Mouse (Mus musculus): ENCODE measurements around the gene Gm7257. TPM values are rescaled to one million over a fixed set of nuclear protein-coding genes. Genes with fewer than 3 reads are reported as not detected.

Gm7257 gene
- not detected for total RNA-seq (2021)
- long read RNA-seq, experiment 1, result 0 reads
- long read RNA-seq, experiment 2, result 0 reads

DNA sequence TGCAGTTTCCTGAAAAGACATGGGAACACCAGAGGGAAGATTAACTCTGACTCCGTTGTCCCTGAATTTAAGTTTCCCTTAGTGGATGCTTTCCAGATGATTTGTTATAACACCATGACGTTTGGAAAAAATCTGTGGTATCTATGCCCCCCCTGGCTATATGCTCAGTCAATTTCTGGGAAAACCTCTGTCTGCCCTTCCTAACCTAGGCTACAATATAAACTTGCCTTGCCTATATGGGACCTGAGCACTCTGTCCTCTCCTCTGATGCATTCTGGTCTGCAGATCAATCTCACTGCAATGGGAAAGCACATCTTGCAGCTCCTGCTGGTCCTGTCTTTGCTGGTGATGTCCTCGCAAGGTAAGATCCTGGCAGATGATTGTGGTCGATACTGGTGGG, at the start of gene Gm7257:
TSS of gene Gm7257 (plus strand) at position 301 of the 400 bp plus-strand sequence.
- no peak for DNase-seq (ENCODE audit: low spot score in 2 of 2)

DNA sequence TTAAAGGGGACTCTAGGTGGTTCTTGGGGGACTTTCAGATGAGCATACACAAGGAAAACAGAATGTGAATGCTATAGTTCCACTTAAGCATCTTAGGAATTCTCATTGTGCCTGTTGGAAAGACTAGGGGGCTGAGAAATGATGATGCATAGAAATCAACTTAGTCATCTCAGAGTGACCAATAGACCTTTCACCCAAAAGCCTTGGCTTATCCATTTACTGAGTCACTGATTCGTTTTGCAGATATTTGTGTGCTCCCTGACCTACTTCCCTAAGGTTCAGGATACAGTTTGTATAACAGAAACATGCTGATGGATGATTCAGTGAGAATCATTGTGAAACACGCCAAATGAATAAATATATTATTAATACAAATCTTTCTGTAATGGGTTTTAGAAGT, 28.7 kb upstream of the Gm7257 start:
- DNase-seq (ENCODE audit: low spot score in 2 of 2), result no peak

DNA sequence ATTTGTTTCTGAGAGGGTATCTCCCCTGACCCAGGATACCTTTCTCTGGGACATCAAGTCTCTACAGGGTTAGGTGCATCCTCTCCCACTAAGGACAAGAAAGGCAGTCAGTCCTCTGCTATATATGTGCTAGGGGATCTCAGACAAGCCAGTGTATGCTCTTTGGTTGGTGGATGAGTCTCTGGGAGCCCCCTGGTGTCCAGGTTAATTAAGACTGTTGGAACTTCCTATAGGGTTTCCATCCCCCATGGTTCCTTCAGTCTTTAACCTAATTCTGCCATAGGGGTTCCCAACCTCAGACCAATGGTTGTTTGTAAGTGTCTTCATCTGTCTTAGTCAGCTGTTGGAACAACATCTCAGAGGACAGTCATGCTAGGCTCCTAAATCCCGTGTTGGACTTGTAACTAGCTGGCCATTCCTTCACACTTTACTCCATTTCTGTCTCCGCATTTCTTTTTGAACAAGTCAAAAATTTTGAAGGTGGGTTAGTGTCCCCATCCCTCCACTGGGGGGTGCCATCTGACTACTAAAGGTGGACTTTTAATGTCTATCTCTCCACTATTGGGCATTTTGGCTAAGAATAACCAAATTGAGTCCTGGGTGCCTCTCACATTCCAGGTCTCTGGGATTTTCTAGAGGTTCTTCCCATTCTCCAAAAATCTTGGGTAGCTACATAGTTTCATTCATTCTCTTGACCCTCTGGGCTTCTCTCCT, 3.5 kb downstream of the Gm7257 start:
- no peak for DNase-seq (ENCODE audit: low spot score in 2 of 2)

DNA sequence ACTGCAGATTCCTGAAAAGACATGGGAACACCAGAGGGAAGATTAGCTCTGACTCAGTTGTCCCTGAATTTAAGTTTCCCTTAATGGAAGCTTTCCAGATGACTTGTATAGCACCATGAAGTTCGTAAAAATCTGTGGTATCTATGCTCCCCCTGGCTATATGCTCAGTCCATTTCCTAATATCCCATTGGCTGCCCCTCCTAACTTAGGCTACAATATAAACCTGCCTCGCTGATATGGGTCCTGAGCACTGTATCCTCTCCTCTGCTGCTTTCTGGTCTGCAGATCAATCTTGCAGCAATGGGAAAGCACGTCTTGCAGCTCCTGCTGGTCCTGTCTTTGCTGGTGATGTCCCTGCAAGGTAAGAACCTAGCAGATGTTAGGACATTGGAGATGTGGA, 43.7 kb downstream of the Gm7257 start, which contains the start of gene Gm9513:
TSS of gene Gm9513 (plus strand) at position 301 of the 400 bp plus-strand sequence.
- no peak for DNase-seq (ENCODE audit: low spot score in 2 of 2)

Other genes starting within 250 kb of the Gm7257 start
- gene Gm9513, start 43.8 kb downstream of the Gm7257 start, total RNA-seq (2021), result not detected
- gene Gm5615, start 110.1 kb downstream of the Gm7257 start, total RNA-seq (2021), result not detected
- gene Gm17689, start 150.8 kb downstream of the Gm7257 start, total RNA-seq (2021), result not detected
- not detected for gene A630095E13Rik, start 211.5 kb downstream of the Gm7257 start, total RNA-seq (2021)